Mouse (Mus musculus): ENCODE measurements at regions not wholly inside any gene's neighbourhood (a gene's known extent, or its start where the extent isn't known, plus 50 kb on each side); places are given as distances from the start of the nearest gene placed in this dataset.

DNA sequence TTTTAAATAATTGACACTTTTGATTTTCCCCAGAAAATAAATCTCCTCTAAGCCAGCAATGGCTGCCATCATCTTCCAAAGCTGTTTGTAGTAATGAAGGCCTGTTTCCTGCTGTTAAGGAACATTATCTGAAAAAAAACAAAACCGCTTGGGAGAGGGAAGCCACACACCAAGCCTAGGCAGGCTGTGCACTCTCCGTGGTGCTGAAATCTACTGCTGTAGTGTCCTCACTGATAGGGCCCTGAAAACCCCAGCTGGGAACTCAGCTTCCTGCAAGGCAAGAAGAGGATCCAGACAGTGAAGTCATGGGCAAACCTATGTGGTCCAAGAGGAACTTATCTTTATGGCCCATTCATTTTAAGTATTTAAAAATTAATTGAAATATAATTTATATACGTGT, 590.2 kb upstream of the Tmem132c start:
- TF ChIP-seq FLI1 (IDR thresholded peaks at IDR 0.05; ENCODE audit: low read length) (no peak), GATA1 (IDR thresholded peaks at IDR 0.05; ENCODE audit: borderline replicate concordance, low read length) (no peak)
